Mouse (Mus musculus): Measurements from ENCODE around the gene Cx3cr1. TPM values are rescaled to one million over a fixed set of nuclear protein-coding genes. Genes with fewer than 3 reads are reported as not detected.

Gene Cx3cr1
- total RNA-seq, 2 experiments from 2014 or later = 4.8 to 6.5 TPM

DNA sequence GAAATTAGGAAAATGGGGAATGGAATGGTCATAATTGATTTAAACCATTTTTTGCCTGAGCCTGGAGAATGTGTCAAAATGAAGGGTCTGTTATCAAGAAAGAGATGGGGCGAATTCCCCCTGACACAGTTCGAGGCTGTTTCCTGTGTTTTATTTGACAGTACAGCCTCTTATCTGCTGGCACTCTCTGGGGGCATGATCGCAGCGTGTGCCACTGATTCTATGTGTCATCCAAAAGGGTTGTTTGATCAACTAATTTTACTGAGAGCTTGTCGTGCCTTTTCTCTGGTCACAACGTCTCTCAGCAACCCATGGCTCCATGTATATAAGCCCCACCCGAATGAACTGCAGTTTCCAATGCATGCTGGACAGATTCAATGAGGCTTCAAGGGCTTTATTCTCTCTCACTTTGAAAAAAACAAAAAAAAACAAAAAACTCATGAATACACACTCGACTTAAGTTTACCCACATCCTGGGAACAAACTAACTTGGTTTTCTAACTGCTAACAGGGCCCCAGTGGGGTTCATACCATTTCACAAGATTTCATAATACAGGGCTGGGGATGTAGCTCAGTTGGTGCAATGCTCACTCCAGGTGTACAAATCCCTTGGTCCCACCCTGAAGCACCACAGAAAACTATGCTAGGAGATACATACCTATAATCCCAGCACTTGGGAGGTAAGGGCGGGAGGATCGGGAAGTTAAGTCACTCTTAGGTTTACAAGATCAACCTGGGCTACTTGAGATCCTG is 76.4 kb downstream of the Cx3cr1 start:
- no peak for DNase-seq

DNA sequence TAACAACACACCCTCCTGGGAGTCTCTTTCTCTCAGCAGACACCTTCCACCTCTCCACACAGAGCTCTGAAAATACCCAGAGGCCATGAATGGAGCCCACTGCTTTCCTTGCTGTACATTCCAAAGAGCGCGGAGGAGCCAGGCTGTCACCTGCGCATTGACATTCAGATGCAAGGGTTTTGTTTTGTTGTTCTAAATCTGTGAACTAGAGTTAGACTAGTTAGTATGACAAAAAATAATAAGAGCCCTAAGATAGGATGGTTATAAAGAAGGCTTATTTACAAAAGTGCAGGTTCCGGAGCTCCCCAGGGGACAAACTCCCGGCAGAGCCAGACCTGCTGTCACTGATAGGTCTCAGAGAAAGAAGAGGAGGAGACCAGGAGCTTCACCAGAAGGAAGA is 78.4 kb downstream of the Cx3cr1 start:
- no peak for DNase-seq

DNA sequence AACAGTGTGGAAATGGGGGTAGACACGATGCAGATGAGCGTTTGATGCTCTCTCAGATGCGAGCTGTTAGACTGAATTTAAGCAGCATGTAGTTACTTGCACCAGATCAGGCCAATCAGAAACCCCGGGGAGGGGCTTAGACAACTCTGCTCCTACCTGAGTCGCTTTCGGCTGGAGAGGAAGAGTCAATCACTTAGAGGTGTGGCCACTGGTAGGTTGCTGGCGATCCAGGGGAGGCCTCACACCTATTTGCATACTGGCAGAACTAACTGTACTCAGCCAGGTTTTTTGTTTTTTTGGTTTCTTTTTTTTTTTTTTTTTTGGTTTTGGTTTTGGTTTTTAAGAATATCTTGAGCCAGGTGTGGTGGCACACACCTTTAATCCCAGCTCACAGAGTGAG is 81.4 kb downstream of the Cx3cr1 start:
- DNase-seq = no peak

DNA sequence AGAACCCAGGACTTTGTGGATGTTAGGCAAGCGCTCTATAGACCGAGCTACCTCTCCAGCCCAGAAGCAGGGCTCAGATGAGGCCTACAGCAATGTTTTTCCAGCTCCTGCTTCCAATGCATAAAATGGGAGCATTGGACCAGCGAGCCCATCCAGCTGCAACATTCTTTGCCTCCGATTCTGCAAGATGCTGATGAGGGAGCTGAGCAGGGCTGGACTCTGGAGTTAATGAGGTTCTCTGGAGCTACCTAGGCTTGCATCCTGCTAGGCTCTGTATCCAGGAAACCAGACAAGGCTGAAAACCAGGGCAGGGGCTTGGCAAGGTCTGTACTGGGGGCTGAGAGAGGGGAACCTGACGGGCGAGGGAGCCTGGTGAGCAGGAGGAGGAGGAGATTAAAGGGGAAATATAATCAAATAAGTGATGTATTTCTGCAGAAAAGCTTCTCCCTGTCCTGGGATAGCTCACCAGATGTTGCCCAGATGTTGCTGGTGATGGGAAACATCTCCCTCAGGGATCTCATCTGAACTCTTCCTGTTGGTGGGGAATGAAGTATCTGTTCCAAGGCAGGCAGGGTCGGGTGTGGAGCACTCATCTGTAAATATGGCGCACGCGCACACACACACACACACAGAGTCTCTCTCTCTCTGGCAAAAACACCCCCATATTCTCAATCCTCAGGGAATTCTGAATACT is 83.7 kb downstream of the Cx3cr1 start:
- DNase-seq = no peak

DNA sequence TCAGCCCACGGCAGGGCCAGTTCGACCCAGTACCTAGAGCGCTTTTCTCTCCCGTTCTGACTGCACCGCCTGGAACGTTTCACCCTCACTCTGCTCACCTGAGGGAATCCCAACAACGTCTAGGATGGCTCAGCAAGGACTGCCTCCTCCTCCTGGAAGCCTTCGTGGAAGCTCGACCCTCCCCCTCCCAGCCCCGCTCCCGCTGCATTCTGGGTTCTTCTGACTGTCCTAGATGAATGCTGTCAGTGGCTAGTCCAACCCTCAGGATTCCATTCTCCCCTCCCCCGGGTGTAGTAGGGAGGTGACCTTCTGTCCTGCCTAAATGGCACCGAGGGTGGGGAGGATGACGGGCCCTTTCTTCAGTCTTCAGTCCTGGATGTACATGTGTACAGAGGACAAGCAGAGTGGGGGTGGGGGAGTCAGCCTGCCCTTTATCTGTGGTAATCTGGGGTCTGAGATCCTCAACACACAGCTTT is 85.1 kb downstream of the Cx3cr1 start, which contains the start of gene Csrnp1:
Gene Csrnp1 (minus strand): TSS at position 123 of the 476 bp plus-strand sequence.
- DNase-seq = peak; percentile 48

DNA sequence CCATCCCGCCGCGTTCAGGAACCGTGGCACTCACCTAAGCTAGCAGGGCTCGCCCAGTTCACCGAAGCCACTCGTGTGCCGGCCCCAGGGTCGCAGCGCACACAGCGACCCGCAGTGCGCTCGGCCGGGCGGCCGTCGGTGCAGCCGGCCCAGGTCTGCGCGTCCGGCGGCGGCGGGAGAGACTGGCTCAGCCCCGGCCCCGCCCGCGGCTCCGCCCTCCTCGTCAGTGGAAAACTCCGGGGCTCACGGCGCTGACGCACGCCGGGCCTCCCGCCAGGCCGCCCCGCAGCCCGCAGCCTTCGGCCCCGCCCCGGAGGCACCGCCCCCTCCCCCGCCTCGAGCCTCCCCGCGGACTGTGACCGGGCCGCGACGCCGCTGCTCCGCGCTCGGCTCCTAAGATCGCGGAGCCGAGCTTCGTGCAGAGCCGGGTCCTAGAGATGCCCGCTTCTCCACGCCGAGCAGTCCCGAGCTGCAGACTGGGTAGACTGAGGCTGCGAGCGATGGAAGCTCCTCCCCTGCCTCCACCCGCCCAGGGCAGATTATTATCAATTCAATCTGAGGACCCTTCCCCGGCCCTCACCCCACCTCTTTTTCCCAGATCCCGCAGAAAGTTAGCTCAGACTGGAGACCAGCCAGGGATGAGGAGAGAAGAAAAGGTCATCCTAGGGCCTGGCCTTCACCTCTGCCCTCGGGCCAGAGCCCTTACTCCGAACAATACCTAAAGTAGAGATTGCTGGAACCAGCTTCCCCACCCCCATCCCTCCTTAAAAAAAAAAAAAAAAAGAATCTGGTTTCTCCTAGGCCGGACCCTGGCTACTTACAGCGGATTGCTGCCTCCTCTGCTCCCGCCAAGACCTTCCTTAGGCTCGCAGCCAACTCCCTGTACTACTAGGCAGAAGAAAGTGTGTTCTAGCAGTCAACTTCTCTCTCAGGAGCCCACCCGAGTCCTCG is 85.8 kb downstream of the Cx3cr1 start:
- peak; percentile 95 for DNase-seq

DNA sequence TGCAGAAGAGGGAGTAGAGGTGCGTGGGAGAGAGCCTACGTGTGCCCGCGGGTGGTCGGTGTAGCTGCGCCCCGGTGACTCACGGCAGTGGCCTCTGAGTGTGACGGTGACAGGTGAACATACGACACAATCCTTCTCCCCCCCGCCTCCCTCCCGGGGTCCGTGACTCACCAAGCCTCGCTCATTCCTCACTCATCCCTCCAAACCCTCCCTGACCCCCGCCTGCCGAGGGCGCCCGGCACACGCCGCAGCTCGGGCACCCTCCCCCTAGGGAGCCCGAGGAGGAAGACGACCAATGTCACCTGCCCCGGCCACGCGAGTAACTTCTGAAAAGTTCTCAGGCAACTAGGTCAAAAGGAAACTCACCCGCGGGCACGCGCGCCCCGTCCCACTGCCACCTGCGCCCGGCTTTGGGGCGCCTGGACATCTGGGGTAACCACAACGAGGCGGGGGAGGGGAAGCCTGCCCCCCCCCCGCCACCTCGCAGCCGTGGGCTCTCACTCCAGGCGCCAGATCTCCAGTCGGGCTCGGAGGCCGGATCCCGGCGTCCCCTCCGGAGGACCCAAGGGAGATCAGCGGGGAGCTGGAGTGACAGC is 86.6 kb downstream of the Cx3cr1 start:
- peak; percentile 64 for DNase-seq

DNA sequence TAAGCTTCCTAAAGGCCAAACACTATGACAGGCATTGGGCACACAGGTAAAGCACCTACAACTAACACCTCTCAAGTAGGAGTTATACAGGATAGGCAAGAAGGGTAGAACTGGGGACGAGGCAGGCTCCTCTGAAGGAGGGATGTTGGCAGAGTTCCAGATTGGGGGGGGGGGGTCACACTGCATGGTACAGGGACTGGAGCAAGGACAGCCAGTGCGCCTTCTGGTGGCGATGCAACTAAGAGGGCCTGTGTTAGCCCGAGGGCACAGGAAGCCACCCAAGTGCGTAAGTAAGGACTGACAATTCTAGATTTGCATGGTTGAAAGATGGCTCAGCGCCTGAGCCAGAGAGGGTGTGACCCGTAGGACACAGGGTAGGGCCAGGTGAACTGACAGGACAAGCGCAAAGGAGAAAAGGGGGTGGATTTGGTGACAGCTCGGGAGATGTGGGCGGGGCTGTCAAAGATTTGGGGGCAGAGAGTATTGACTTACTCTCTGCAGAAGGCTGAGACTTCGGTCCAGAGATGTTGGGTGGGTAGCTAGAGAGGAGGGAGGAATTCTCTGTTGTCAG is 87.4 kb downstream of the Cx3cr1 start:
- DNase-seq = peak; percentile 78

DNA sequence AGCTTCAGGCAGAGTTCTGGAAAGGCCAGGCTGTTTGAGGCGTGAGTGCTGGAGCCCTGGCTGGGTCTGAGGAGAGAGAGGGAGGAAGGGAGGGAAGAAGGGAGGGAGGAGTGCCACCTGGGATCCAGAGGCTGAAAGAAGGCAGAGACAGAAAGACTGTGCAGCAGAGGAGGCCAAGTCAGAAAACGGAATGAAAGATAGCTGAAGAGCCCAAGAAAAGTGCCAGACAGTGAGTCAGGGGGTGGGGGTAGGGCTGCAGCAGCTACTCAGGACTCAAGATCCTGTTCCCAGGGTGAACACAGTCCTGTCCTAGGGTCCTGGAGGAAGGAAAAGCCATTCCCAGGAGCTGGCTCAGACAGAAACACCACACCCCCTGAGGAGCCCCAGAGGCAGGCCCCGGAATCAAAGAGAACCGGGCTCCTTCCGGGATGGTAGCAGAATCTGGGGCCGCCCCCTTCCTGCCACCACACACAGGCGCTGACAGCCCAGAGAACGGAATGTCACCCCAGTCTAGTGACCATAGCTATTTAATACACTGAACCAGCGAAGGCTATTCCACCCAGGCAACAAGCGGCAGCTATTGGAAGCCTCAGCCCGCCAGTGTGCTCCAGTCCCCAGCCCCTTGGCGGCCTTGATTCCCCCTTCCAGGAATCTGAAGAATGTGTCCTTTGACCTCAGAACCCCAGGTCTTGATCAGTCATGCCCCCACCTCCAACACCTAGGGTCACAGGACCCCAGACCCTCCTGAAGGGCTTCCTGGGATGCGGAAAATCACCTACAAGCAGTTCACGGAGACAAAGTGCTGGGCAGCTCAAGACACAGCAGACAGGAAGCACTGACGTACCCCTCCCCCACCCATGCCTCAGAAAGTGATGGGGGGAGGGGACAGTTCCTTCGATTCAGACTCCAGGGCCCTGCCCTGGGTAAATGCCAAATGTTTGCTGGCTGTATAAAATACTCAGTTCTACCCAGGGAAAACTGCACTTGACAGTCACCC is 88.2 kb downstream of the Cx3cr1 start:
- peak; percentile 85 for DNase-seq

DNA sequence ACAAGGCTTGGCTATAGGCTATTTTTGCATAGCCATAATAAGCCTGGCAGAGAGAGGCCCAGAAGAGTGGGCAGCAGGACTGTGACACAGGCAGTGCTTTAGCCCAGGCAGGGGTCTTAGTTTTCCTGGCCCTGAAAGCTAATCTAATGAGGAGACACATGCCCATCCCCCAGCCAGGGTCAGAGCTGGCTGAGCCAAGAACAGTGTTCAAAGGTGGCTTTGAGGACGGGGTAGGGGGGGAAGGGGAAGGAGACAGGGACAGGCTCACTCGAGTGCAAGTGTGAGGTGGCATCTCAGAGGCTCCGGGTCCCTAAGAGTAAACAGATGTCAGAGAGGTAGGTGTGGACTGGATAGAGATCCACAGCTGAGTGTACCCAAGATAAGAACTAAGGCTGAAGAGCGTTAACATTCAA is 88.9 kb downstream of the Cx3cr1 start:
- peak; percentile 48 for DNase-seq

DNA sequence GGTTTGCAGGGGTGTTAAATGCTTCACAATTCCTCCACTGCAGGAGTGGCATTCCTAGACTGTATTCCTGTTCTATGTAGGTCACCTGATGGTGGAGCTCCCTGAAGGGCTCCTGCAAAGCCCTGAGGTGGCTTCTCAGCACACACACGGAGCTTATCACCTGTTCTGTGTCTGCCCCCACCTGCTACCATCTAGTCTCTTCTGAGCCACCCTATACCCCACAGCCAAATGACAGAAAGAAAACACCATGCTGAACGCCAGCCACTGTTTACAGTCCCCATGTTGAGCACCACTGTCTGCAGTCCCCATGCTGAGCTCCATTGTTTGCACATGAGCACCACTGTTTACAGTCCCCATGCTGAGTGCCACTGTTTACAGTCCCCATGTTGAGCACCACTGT is 89.9 kb downstream of the Cx3cr1 start:
- DNase-seq = no peak

DNA sequence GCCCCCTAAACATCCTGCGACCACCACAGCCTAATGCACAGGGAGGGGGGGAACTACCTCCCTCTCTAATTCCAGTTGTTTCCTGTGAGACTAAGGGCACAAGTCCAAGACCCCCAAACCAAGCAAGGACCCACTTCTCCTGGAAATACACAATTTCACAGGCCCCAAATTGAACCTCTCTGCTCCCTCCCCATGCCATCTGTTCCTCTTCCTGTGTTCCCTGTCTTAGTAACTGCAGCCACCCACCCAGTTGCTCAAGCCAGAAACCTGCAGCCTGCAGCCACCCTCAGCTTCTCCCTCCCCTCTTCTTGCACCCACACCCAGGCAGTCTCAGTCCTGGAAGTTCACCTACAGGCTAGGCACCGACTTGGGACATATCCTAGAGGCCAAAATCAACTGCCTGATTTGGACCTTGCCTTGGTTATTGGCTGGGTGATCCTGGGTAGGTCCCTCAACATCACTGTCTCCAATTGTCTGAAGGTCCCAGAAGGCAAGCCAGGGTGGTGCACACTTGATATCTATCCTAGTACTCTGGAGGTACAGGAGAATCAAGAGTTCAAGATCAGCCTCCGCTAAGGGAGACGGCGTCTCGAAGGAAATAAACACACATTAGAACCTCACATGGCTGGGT is 90.8 kb downstream of the Cx3cr1 start:
- no peak for DNase-seq

DNA sequence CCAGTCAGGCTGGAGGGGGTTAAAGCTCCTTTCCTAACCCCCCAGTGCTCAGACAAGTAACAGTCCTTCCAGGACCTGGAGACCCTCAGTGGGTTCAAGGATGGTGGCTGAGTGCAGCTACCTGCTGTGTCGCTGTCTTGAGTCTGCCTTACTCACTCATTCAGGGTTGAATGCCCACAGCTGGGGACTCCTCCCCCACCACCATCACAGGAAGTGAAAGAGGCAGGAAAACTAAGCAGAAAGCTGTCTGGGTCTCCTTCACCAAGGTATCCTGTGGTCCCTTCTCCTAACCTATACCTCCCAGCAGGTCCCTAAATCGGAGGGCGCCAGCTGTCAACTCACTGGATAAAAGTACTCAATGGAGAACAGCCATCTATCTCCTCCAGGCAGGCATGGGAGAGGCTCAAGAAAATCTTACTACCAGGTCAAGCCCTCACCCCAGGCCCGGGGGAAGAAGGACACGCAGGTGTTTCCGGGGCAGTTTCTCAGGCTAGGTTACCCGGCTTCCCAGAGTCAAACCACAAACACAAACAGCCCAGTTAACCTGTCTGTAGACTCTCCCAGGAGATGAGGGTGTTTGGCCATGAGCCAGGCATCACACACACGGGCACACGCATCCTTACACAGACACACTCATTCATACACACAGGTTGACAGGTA is 91.4 kb downstream of the Cx3cr1 start:
- DNase-seq = no peak

DNA sequence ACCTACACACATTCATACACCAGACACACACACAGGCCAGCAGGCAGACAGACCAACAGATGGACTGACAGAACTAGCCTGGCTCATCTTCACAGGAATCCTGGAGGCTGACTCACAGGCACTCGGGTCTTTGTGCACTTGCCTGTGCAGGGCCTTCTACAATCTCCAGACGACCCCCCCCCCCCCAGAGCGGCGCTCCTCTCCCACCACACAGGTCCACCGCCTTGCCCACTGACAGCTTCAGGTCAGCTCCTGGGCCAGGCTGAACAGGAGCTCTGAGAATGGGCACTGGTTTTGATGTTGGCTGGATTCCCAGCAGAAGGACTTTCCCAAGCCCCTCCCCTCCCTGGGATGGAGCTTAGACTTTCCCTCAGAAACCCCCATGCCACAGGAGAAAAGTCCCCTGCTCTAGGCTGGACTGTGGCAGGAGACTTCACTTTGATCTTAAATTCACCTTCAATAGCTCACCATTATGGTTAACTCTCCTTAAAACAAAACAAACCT is 92.1 kb downstream of the Cx3cr1 start:
- peak; percentile 58 for DNase-seq

DNA sequence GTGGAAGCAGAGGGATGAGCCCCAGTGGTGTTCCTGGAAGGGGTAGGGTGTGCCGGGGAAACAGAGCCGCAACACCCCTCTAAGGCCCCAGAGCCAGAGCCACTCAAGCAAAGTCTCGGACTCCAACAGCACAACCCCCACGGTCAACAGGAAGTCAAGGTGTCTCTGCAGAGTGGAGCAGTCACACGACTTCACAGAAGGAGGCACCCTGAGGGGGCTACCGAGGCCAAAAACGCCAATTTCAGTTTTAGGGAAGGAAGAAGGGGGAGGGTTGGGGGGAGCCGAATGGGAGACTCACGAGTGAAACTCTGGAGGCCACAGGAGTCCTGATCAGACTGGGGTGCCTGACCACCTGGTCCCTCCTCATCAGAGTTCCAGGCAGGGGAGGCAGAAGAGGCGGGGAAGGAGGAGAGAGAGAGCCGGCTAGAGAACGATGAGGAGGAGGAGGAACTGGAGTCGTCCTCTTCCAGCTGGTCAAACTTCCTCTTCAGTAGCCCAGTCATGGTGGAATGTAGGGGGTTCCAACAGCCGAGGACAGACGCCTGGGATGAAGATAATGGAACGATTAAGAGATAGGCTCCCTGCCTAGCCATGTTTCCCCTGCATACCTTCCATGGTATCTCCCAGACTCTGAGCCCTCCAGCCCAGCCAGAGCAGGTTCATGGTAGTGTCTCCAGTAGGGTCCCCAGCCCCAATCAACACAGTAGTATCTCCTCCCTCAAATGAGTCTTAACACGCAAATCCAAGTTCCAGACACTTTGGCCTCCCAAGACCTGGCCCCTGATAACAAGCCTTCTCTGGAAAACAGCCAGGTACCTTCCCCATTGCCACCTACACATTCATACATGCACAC is 92.7 kb downstream of the Cx3cr1 start:
- no peak for DNase-seq

DNA sequence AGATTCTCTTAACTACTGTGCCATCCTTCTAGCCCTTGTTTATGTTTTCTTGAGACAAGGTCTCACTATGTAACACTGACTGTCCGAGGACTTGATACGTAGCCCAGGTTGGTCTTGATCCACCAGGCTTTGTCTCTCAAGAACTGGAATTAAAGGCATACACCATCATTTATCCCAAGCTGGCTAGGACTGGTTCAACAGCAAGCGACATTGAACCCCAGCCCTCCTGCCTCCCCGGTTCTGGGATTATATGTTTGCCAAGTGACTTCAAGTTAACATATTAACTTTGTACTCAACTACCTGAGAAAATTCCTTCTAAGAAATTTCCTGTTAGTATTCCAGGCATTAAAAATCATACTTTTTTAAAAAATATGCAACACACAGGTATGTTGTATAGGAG is 94.4 kb downstream of the Cx3cr1 start:
- no peak for DNase-seq

DNA sequence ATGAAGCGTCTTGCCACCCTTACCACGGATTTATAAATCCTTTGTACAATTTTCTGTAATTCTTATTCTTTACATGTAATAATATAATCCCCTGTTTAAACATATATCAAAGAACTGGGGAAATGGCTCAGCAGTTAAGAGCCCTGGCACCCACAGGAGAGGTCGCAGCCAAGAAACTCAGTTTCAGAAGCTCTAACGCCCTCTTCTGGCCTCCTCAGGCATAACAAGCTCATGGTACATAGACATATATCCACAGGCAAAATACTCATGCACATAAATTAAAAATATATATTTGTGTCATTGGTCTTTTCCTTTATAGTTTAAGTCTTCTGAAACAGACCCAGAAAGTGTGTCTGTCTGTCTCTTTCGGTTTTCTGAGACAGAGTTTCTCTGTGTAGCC is 95.1 kb downstream of the Cx3cr1 start:
- DNase-seq = no peak

DNA sequence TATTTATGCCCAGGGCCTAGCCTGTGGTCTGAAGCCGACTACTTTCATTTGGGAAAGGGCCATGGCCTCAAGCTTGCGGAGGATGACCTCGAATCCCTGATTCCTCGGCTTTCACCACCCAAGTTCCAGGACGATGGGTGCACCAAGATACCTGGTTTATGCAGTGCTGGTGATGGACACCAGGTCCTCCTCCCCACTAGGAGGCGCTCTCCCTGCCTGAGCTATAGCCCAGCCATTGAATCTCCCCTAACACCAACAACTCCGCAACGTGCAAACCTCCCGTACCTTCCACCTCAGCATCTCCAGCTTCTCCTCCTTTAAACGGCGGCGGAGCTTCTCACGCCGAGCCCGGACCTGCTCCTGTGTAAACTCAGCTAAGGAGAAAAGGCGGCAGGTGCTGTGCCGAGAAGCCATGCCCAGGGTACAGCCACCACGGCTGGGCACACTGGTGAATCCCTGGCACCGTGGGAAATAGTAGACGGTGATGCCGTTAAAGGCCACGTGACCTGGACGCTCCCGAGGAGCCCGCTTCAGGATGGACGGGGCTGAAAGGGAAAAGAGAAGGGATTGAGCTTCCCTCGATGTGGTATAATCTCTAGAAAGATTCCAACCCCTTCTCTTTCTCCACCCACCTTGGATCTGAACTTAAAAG is 95.7 kb downstream of the Cx3cr1 start:
- DNase-seq = no peak

Data from heart, postnatal 4 days (tissue).